14 mouse cellular contexts compared by ENCODE assay signal in genomic region chr2:28915104-28915738, GRCm38 (mm10). TPM values are rescaled to one million over a fixed set of nuclear protein-coding genes. Genes with fewer than 3 reads are reported as not detected.
A peak's percentile ranks its signal among the peaks of the same experiment; 100 is the strongest.
DNase-seq lines count a peak whose midpoint lies in the region; ATAC-seq lines count a peak whose summit lies in the region.
"Had no signal": no experiment of that assay in that cellular context is flagged by ENCODE, and none has a peak within 500 bp of the region (broad histone marks: within the 10 kb centered on the region; RNA-seq: fewer than 3 reads in every experiment).

No protein-coding gene starts in this region.

- peak; percentile 52 for DNase-seq in cerebellum, adult 9-11 months
- no peak for DNase-seq in cerebellum, adult 9-10 months
- DNase-seq in limb, embryonic 11.5 days (ENCODE audit: low spot score): no peak
- no peak for DNase-seq in limb, embryonic 10.5 days (ENCODE audit: low spot score)
- peak; percentile 92 for DNase-seq in midbrain, embryonic 11.5 days (ENCODE audit: low spot score, missing footprints)
- no peak for DNase-seq in frontal cortex, postnatal 10 days (ENCODE audit: low spot score in 2 of 2)
- DNase-seq in lung, postnatal 4 days: no peak

- H3K4me1 ChIP-seq in limb, embryonic 11.5 days (ENCODE audit: control insufficient read depth, insufficient read depth, low read length): peaks cover 3% of the 10 kb centered on the region; the same call in 1 of the 2 replicates
- peaks cover 19% of the 10 kb centered on the region for H3K4me1 ChIP-seq in limb, embryonic 10.5 days
- H3K4me1 ChIP-seq in midbrain, embryonic 11.5 days (ENCODE audit: control insufficient read depth, insufficient read depth, low read length): peaks cover 18% of the 10 kb centered on the region; the same call in 1 of the 2 replicates
- peaks cover 38% of the 10 kb centered on the region for H3K4me1 ChIP-seq in neural tube, embryonic 13.5 days (replicated peaks)

- 2% methylated on average over 21 of the region's 22 CpGs for WGBS in limb, embryonic 11.5 days
- 4% methylated on average over 22 of the region's 22 CpGs for WGBS in limb, embryonic 10.5 days
- WGBS in midbrain, embryonic 11.5 days: 2% methylated on average over 22 of the region's 22 CpGs
- WGBS in neural tube, embryonic 13.5 days: 3% methylated on average over 22 of the region's 22 CpGs

- ATAC-seq in limb, embryonic 11.5 days (ENCODE audit: insufficient number of reproducible peaks, low FRiP score, low TSS enrichment, low read depth): 0 out of 2 replicates have a peak, but pooled peaks have one; percentile 31
- ATAC-seq in midbrain, embryonic 11.5 days (ENCODE audit: low FRiP score): no peak
- ATAC-seq in neural tube, embryonic 13.5 days (ENCODE audit: low read depth): no peak

- peaks cover 94% of the 10 kb centered on the region for H3K27me3 ChIP-seq in limb, embryonic 11.5 days (ENCODE audit: control insufficient read depth, insufficient read depth, low read length)
- peaks cover 100% of the 10 kb centered on the region for H3K27me3 ChIP-seq in limb, embryonic 10.5 days (ENCODE audit: low read depth, poor library complexity, severe bottlenecking)
- H3K27me3 ChIP-seq in midbrain, embryonic 11.5 days (ENCODE audit: control insufficient read depth, insufficient read depth, low read length): peaks cover 98% of the 10 kb centered on the region
- H3K27me3 ChIP-seq in neural tube, embryonic 13.5 days: peaks cover 99% of the 10 kb centered on the region

- no peak overlapping the region for H3K9ac ChIP-seq in limb, embryonic 11.5 days (ENCODE audit: low read length)
- H3K9ac ChIP-seq in midbrain, embryonic 11.5 days (ENCODE audit: low read length): peak overlapping the region; percentile 51
- H3K9ac ChIP-seq in neural tube, embryonic 13.5 days: peak overlapping the region; percentile 32; the same call in 1 of the 2 replicates
- H3K9ac ChIP-seq: heart, embryonic 13.5 days; liver, embryonic 12.5 days; stomach, embryonic 15.5 days had no signal

- no peak overlapping the region for H3K4me3 ChIP-seq in limb, embryonic 11.5 days (ENCODE audit: low read depth, low read length)
- no peak overlapping the region for H3K4me3 ChIP-seq in limb, embryonic 10.5 days
- H3K4me3 ChIP-seq in midbrain, embryonic 11.5 days (ENCODE audit: low read depth, low read length): peak overlapping the region; percentile 31
- peak overlapping the region; percentile 20 for H3K4me3 ChIP-seq in neural tube, embryonic 13.5 days
- H3K4me3 ChIP-seq: heart, embryonic 13.5 days; left cerebral cortex, adult 2 months; liver, embryonic 12.5 days; stomach, embryonic 15.5 days had no signal

- H3K4me2 ChIP-seq in limb, embryonic 11.5 days (ENCODE audit: low read depth, severe bottlenecking): no peak overlapping the region
- H3K4me2 ChIP-seq in midbrain, embryonic 11.5 days: peak overlapping the region; percentile 30; the same call in 1 of the 2 replicates
- H3K4me2 ChIP-seq in neural tube, embryonic 13.5 days: 0 out of 2 replicates have a peak overlapping the region, but pooled peaks have one; percentile 33
- H3K4me2 ChIP-seq: heart, embryonic 13.5 days had no signal

- no peaks in the 10 kb centered on the region for H3K36me3 ChIP-seq in limb, embryonic 11.5 days (ENCODE audit: control insufficient read depth, insufficient read depth, low read length)
- no peaks in the 10 kb centered on the region for H3K36me3 ChIP-seq in limb, embryonic 10.5 days
- H3K36me3 ChIP-seq in midbrain, embryonic 11.5 days (ENCODE audit: control insufficient read depth, insufficient read depth, low read length): no peaks in the 10 kb centered on the region
- no peaks in the 10 kb centered on the region for H3K36me3 ChIP-seq in neural tube, embryonic 13.5 days
- H3K36me3 ChIP-seq: heart, embryonic 13.5 days; liver, embryonic 12.5 days; stomach, embryonic 15.5 days had no signal

- H3K27ac ChIP-seq in limb, embryonic 11.5 days (replicated peaks; ENCODE audit: low read depth, low read length): no peak overlapping the region
- H3K27ac ChIP-seq in limb, embryonic 10.5 days: no peak overlapping the region
- H3K27ac ChIP-seq in midbrain, embryonic 11.5 days (ENCODE audit: low read depth, low read length): no peak overlapping the region; the same call in 1 of the 2 replicates
- no peak overlapping the region for H3K27ac ChIP-seq in neural tube, embryonic 13.5 days (replicated peaks)
- H3K27ac ChIP-seq: heart, embryonic 13.5 days; left cerebral cortex, adult 2 months; liver, embryonic 12.5 days; stomach, embryonic 15.5 days had no signal

- no peaks in the 10 kb centered on the region for H3K9me3 ChIP-seq in limb, embryonic 11.5 days (ENCODE audit: control insufficient read depth, low read length)
- H3K9me3 ChIP-seq in limb, embryonic 10.5 days (replicated peaks): no peaks in the 10 kb centered on the region
- no peaks in the 10 kb centered on the region for H3K9me3 ChIP-seq in midbrain, embryonic 11.5 days (ENCODE audit: control insufficient read depth, low read length)
- no peaks in the 10 kb centered on the region for H3K9me3 ChIP-seq in neural tube, embryonic 13.5 days
- H3K9me3 ChIP-seq: heart, embryonic 13.5 days; liver, embryonic 12.5 days; stomach, embryonic 15.5 days had no signal

RNA-seq across cellular contexts. Expression of gene Barhl1, which starts 1.2 kb away (rescaled TPM):
- not detected in 2 replicates for polyA plus RNA-seq in limb, embryonic 11.5 days (2014; fragmentation: Nextera tagmentation; extraction: Ambion mirVana)
- polyA plus RNA-seq in limb, embryonic 10.5 days (2016; fragmentation: Nextera tagmentation; extraction: Ambion mirVana): not detected in 2 replicates
- polyA plus RNA-seq in midbrain, embryonic 11.5 days (2014; fragmentation: Nextera tagmentation; extraction: Ambion mirVana): 12.2 and 12.7 TPM in 2 replicates
- 7.5 and 8.3 TPM in 2 replicates for polyA plus RNA-seq in neural tube, embryonic 13.5 days (2015; fragmentation: Nextera tagmentation; extraction: Ambion mirVana)
- polyA plus RNA-seq: heart, embryonic 13.5 days; kidney, embryonic 14.5 days; liver, embryonic 12.5 days; lung, embryonic 16.5 days had no signal

Comparison
In these comparisons a context has a peak if more than half of its experiments do, and no peak if none do; other contexts are left out.
1. DNase-seq: peak in cerebellum, adult 9-11 months (single experiment) and midbrain, embryonic 11.5 days (single experiment); none in cerebellum, adult 9-10 months (single experiment), limb, embryonic 11.5 days (single experiment), limb, embryonic 10.5 days (single experiment), frontal cortex, postnatal 10 days (0 of 2) and lung, postnatal 4 days (0 of 2).
2. H3K4me3 ChIP-seq: peak in midbrain, embryonic 11.5 days (single experiment) and neural tube, embryonic 13.5 days (single experiment); none in limb, embryonic 11.5 days (single experiment) and limb, embryonic 10.5 days (single experiment).